Mouse (Mus musculus) layer of hippocampus, postnatal 25 days (tissue): ENCODE data around the gene Tbc1d2. TPM values are rescaled to one million over a fixed set of nuclear protein-coding genes. Genes with fewer than 3 reads are reported as not detected.
"Not testable (repeated sequence)": the region's sequence is repeated elsewhere in the genome, so short reads cannot be mapped to it uniquely, and the experiment has no call there.

ENCODE experiments used
- DNase-seq, 2 experiments: peaks; one replicate each; pipeline ENCODE4 v3.0.0; 2022; ENCODE audit warnings: mixed read lengths in 2 of 2, low spot score in 1 of 2; ENCODE audit errors: extremely low spot score in 1 of 2
- total RNA-seq, 2 experiments: library from RNA; stranded (reverse); gene quantifications; 2 replicates each; pipeline ENCODE4 v1.2.3; 2021

Gene Tbc1d2
- total RNA-seq, 2 experiments from 2014 or later, result 1.8 to 3.6 TPM

- DNase-seq, result no peak
Measured at GRCm38 (mm10) chr4:46607601-46608000, 42.4 kb downstream of the Tbc1d2 start.

DNA sequence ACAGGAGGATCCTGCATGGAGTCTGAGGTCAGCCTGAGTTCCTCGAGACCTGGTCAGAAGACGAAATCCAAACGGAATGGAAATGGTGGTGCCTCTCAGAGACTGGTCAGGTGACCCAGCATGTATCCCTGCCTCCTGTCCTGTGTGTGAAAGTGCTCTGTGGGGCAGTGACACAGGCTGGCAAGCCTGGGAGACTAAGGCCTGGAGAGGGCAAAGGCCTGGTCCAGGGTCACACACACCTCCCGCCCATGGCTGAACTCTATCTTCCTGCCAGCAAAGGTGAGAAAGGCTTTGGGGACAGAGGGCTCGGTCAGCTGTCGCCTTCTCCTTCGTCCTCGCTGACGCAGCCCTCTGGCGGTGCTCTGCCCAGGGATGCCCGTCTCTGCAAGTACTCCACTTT lies 44.6 kb downstream of the Tbc1d2 start:
- no peak for DNase-seq

- DNase-seq, result no peak
Measured at GRCm38 (mm10) chr4:46602704-46603103, 47.3 kb downstream of the Tbc1d2 start.

- peak; percentile 94 for DNase-seq
Measured at GRCm38 (mm10) chr4:46601844-46602423, 48.1 kb downstream of the Tbc1d2 start, which contains the start of gene Coro2a. TSS of gene Coro2a (minus strand) at chr4:46602202.

DNA sequence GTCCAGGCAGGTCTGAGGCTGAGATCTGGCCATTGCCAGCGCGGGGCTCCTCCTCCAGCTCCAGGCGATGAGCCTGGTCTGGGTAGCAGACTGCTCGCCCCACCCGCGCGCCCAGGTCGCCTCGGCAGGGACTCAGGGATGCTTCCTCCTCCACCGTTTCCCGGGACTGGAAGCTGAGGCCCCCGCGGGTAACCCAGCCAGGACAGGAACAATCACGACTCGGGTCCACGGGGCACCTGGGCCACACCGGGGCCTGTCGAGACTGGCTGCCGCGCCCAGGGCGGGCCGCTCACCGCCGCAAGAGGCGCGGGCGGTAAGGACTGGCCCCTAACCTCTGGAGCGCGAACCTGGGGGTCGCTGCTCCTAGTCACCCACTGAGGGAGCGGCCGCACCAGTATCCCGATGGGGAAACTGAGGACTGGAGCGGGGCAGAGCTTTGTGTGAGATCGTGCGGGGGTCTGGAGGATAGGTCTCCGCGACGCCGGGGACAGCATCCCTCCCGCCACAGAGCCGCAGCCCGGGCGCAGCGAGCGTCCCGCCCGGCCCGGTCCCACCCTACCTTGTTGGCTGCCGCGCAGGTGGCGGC lies 48.7 kb downstream of the Tbc1d2 start:
- DNase-seq, result peak in 1 of 2 experiments; percentile 10

- DNase-seq, result peak in 1 of 2 experiments; percentile 2
Measured at GRCm38 (mm10) chr4:46600473-46601257, 49.3 kb downstream of the Tbc1d2 start.

DNA sequence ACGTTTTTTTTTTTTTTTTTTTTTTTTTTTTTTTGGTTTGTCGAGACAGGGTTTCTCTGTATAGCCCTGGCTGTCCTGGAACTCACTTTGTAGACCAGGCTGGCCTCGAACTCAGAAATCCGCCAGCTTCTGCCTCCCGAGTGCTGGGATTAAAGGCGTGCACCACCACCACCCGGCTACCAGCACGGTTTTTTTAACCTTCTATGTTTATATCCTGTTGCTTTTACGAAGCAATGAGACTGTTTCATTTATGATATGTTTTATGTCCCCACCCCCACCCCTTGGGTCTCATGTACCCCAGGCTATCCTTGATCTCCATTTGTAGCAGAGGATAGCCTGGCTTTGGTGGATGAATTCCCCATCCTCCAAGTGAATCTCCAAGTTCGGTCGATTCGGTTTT lies 50.4 kb downstream of the Tbc1d2 start:
- DNase-seq, result not testable (repeated sequence)

DNA sequence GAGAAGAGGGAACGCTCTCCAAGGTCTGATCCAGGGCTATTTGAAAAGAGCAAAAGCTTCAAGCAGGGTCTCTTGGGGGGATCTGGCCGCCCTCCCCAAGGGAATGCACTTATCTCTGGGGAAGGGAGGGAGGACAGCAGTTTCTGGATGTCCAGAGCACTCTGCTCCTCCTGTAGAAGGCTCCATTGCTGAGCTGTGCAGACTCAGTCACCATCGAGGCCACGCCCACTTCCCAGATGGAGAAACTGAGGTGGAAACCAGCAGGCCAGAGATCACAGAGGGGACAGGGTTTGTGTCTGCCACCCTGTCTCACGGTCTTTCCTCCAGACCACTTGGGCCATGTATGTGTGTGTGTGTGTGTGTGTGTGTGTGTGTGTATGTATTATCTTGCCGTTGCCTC lies 51.0 kb downstream of the Tbc1d2 start:
- peak in 1 of 2 experiments; percentile 2 for DNase-seq

DNA sequence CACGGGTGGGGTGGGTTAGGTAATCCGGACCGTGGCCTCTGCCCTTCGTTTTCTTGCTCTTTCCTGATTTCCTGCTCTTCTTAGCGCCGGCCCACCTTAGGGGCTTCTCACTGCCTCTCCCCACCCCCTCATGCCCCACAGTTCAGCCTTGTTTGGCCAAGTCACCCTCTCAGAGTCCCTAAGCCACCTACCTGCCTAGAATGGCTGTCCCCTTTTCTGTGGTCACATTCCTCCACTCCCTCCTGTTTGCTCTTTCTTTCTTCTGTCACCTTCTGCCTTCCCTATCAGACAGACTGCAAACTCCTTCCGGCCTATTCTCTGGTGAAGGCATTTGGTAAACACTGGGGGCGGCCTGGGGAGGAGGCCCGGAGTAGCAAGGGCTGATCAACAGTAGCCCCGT lies 51.9 kb downstream of the Tbc1d2 start:
- peak in 1 of 2 experiments; percentile 1 for DNase-seq

- peak in 1 of 2 experiments; percentile 1 for DNase-seq
Measured at GRCm38 (mm10) chr4:46597286-46597961, 52.6 kb downstream of the Tbc1d2 start.

DNA sequence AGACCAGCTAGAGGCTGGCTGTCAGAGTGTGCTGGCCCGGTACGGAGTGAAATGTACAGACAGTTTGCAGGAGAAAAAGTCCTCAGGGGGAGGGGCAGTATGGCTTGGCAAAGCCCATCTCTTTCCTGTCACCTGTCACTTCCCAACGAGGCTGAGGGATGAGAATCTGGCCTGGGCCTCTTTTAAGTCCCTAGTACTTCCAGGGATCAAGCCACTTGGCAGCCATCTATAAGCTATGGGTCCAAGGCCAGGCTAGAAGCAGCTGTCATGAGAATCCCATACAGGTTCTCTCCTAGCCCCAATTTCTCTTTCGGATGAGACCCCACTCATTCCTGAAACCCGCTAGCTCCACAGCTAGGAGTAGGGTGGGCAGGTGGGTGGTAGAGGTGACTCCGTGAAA lies 53.6 kb downstream of the Tbc1d2 start:
- DNase-seq, result peak in 1 of 2 experiments; percentile 2

DNA sequence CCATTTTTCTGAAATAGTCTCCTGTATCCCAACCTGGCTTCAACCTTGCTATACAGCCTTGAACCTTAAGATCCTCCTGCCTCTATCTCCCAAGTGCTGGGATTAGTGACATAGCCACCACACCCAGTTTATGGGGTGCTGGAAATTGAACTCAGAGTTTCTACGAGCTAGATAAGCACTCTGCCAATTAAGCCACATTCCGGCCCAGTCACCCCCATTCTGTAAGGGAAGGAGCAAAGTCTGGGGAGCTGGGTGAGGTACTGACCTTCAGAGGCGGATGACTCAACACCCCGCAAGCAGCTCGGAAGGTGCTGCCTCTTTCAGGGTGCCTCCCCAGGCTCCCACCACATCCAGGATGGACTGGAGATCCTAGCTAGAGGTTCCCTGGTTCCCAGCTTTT lies 55.9 kb downstream of the Tbc1d2 start:
- peak in 1 of 2 experiments; percentile 1 for DNase-seq

- no peak for DNase-seq
Measured at GRCm38 (mm10) chr4:46593472-46593871, 56.5 kb downstream of the Tbc1d2 start.

DNA sequence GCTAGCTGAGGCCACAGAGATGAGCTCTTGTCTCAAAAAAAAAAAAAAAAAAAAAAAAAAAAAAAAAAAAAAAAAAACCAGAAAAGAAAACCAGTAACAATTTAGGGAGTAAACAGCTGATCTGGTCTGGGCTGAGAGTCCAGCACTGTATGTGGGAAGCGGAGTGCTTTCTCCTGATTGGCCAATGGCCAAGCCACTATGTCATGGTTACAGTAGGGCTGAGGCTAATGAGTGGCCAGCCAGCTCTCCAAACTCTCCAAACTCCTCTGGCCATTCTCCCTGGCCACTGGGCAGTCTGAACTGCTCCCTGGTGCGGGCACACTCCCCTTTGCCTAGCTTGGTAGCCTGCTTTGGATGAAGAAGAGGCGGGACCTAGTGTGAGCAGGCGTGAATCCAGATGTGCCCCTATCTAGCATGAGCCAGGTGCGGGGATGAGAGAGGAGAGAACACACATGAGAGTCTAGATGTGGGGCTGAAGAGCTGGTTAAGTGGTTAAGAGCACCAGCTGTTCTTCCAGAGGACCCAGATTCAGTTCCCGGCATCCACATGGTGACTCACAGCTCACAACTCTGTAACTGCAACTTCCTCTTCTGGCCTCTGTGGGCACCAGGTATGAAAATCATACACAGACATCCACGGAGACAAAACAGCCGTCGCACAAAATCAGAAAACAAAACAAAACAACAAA lies 58.0 kb downstream of the Tbc1d2 start:
- peak in 1 of 2 experiments; percentile 3 for DNase-seq

- DNase-seq, result peak in 1 of 2 experiments; percentile 1
Measured at GRCm38 (mm10) chr4:46590810-46591209, 59.2 kb downstream of the Tbc1d2 start.

- DNase-seq, result peak in 1 of 2 experiments; percentile 1
Measured at GRCm38 (mm10) chr4:46589946-46590684, 59.9 kb downstream of the Tbc1d2 start.

GRCm38 (mm10) chr4:46589151-46589550 lies 60.9 kb downstream of the Tbc1d2 start:
- DNase-seq, result peak in 1 of 2 experiments; percentile 2

DNA sequence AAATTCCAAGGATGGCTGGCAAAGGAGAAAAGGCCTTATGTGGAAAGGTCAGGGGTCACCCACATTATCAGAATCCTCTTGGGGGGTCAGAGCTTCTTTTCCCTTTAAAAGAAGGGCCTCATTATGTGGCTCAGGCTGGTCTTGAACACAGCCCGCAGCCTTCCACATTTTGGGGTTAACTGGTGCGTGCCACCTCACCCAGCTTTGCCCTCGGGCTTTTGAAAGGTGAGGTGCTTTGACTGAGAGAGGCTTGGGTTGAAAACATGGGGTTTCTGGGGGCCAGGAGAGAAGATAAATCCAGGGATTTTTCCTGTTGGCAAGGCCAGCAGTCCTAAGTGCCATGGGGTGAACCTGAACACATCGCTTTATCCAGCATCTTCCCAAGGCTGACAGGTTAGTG lies 63.5 kb downstream of the Tbc1d2 start:
- peak in 1 of 2 experiments; percentile 1 for DNase-seq

DNA sequence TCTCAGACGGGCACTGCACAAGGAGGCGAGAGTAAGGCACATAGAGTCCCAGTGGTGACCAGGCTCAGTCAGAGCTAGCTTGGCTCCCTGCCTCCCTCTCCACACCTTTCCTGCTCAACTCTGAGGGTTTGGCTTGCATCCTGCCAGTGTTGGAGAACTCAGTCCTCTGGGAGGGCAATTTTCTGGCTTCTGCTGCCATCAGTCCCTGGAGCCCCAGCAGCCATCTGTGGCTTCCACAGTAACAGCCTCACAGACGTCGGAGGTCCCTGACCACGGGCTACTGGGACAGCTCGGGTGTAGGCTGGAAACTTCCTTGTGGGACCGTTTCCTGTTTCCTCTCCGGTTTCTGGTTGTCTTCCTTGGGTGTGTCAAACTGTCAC lies 64.2 kb downstream of the Tbc1d2 start:
- peak in 1 of 2 experiments; percentile 2 for DNase-seq
